Mouse (Mus musculus) Patski (cell line): ENCODE data around the gene Gucy2f. TPM values are rescaled to one million over a fixed set of nuclear protein-coding genes. Genes with fewer than 3 reads are reported as not detected.
"Not testable (repeated sequence)": the region's sequence is repeated elsewhere in the genome, so short reads cannot be mapped to it uniquely, and the experiment has no call there.

ENCODE experiments used
- ATAC-seq: fragments of 100-300 bp; one replicate; pipeline ENCODE4 v1.8.0; 2021
- CTCF ChIA-PET: fragments of 350-600 bp; sonication (Branson Sonifier 250); formaldehyde crosslinking; loops from one replicate; lab custom pipeline; 2022; ENCODE audit warnings: inconsistent platforms; lab: Charles Lee
- POLR2A ChIA-PET: fragments of 350-600 bp; sonication (Branson Sonifier 250); formaldehyde crosslinking; loops from one replicate; lab custom pipeline; 2022; ENCODE audit warnings: antibody characterized with exemption, inconsistent platforms; lab: Charles Lee
- DNase-seq: peaks from one replicate; pipeline ENCODE4 v3.0.0-alpha.2; 2011; ENCODE audit warnings: low read depth, low spot score
- H3K27me3 ChIP-seq: fragments of 371-371 bp; one replicate; pipeline ENCODE4 v1.5.1; 2021
- CTCF ChIP-seq: fragments of 100-300 bp; IDR thresholded peaks from one replicate; pipeline ENCODE4 v1.5.1; 2021
- in situ Hi-C: fragments of 300-500 bp; cut with MboI; formaldehyde crosslinking; loops from 3 replicates; pipeline ENCODE4 v1.11.1; 2018; ENCODE audit warnings: low pct_unique_long_range_greater_than_20kb, mixed read lengths
- polyA plus RNA-seq: library from polyadenylated mRNA; unstranded; gene quantifications from one replicate; pipeline ENCODE4 v1.2.3, GENCODE M21; 2021

Gene Gucy2f
- not detected for polyA plus RNA-seq

- in situ Hi-C loops, result no loop called here
- ATAC-seq (no peak), DNase-seq (no peak)
- TF ChIP-seq CTCF, result no peak
- POLR2A ChIA-PET, result no interaction called here
- H3K27me3 ChIP-seq, result peaks cover 46% of the 10 kb centered on the region
- CTCF ChIA-PET, result interaction anchor here (1.0 kb wide), 1 partner anchor 74 kb away, joined by 3 read pairs; no protein-coding TSS in a partner anchor
These were observed at the start of gene Gucy2f for GRCm38 (mm10) chrX:142196831-142197230. Gene Gucy2f (minus strand): TSS chrX:142196931.

- CTCF ChIA-PET, result no interaction called here
- DNase-seq (no peak), ATAC-seq (no peak)
- in situ Hi-C loops, result no loop called here
- POLR2A ChIA-PET, result no interaction called here
- TF ChIP-seq CTCF, result no peak
- peaks cover 17% of the 10 kb centered on the region for H3K27me3 ChIP-seq
These were observed 49.1 kb upstream of the Gucy2f start for GRCm38 (mm10) chrX:142245682-142246327.

- ChIA-PET POLR2A (no interaction called here), CTCF (interaction anchor here (1.3 to 2.5 kb wide), 5 partner anchors 9 to 133 kb away, joined by 3 to 13 read pairs (median 4); no protein-coding TSS in a partner anchor)
- H3K27me3 ChIP-seq, result peaks cover 11% of the 10 kb centered on the region
- in situ Hi-C loops, result loop anchor here (10.0 kb wide), 1 partner anchor 298 kb away; no protein-coding TSS in a partner anchor
- no peak for ATAC-seq
- TF ChIP-seq CTCF, result no peak
- DNase-seq, result no peak
These were observed 40.4 kb upstream of the Gucy2f start for GRCm38 (mm10) chrX:142237101-142237500.

GRCm38 (mm10) chrX:142236146-142236545 is 39.4 kb upstream of the Gucy2f start:
- POLR2A ChIA-PET, result not testable (repeated sequence)

GRCm38 (mm10) chrX:142228769-142229158 is 32.0 kb upstream of the Gucy2f start:
- CTCF ChIA-PET, result interaction anchor here (0.6 kb wide), 1 partner anchor 9 kb away, joined by 3 read pairs; no protein-coding TSS in a partner anchor
- ATAC-seq (no peak), DNase-seq (no peak)
- TF ChIP-seq CTCF, result no peak
- H3K27me3 ChIP-seq, result peaks cover 22% of the 10 kb centered on the region
- POLR2A ChIA-PET, result no interaction called here
- in situ Hi-C loops, result loop anchor here (10.0 kb wide), 1 partner anchor 326 kb away; no protein-coding TSS in a partner anchor

More at GRCm38 (mm10) chrX:142236146-142236545, 39.4 kb upstream of the Gucy2f start:
- peaks cover 11% of the 10 kb centered on the region for H3K27me3 ChIP-seq
- in situ Hi-C loops, result loop anchor here (10.0 kb wide), 1 partner anchor 299 kb away; no protein-coding TSS in a partner anchor
- CTCF ChIA-PET, ATAC-seq, DNase-seq: not testable (repeated sequence)

- POLR2A ChIA-PET, result no interaction called here
- in situ Hi-C loops, result loop anchor here (10.0 kb wide), 1 partner anchor 327 kb away; no protein-coding TSS in a partner anchor
- no peak for TF ChIP-seq CTCF
- peak; percentile 28 for DNase-seq
- ATAC-seq, result peak; percentile 87
- peaks cover 22% of the 10 kb centered on the region for H3K27me3 ChIP-seq
- CTCF ChIA-PET, result interaction anchor here (0.6 kb wide), 1 partner anchor 9 kb away, joined by 3 read pairs; no protein-coding TSS in a partner anchor
These were observed 31.5 kb upstream of the Gucy2f start for GRCm38 (mm10) chrX:142228055-142228768.

GRCm38 (mm10) chrX:142227398-142228054 is 30.8 kb upstream of the Gucy2f start:
- ATAC-seq (no peak), DNase-seq (peak; percentile 1)
- H3K27me3 ChIP-seq, result peaks cover 29% of the 10 kb centered on the region
- no peak for TF ChIP-seq CTCF
- in situ Hi-C loops, result loop anchor here (10.0 kb wide), 1 partner anchor 327 kb away; no protein-coding TSS in a partner anchor
- ChIA-PET POLR2A (no interaction called here), CTCF (no interaction called here)

GRCm38 (mm10) chrX:142226542-142226941 is 29.8 kb upstream of the Gucy2f start, which contains the start of gene Nxt2:
Gene Nxt2 (plus strand): TSS chrX:142226770.
- ATAC-seq, result no peak
- ChIA-PET POLR2A (no interaction called here), CTCF (no interaction called here)
- no peak for DNase-seq
- peaks cover 39% of the 10 kb centered on the region for H3K27me3 ChIP-seq
- in situ Hi-C loops, result loop anchor here (10.0 kb wide), 1 partner anchor 328 kb away; no protein-coding TSS in a partner anchor
- TF ChIP-seq CTCF, result no peak

- peaks cover 15% of the 10 kb centered on the region for H3K27me3 ChIP-seq
- ATAC-seq, result no peak
- peak; percentile 83 for TF ChIP-seq CTCF
- ChIA-PET CTCF (interaction anchor here (0.6 to 1.6 kb wide), 5 partner anchors 12 to 103 kb away, joined by 4 to 6 read pairs (median 5); no protein-coding TSS in a partner anchor), POLR2A (no interaction called here)
- no peak for DNase-seq
- in situ Hi-C loops, result no loop called here
These were observed 3.6 kb upstream of the Gucy2f start for GRCm38 (mm10) chrX:142200295-142200694.

GRCm38 (mm10) chrX:142195551-142195950 is 1.2 kb downstream of the Gucy2f start:
- DNase-seq (no peak), ATAC-seq (no peak)
- in situ Hi-C loops, result no loop called here
- ChIA-PET CTCF (interaction anchor here (1.1 to 1.3 kb wide), 2 partner anchors 14 to 118 kb away, joined by 3 read pairs; no protein-coding TSS in a partner anchor), POLR2A (no interaction called here)
- no peak for TF ChIP-seq CTCF
- H3K27me3 ChIP-seq, result peaks cover 59% of the 10 kb centered on the region
